Mouse (Mus musculus) liver, embryonic 11.5 days (tissue): ENCODE measurements around the gene Gngt1. TPM values are rescaled to one million over a fixed set of nuclear protein-coding genes. Genes with fewer than 3 reads are reported as not detected.

Experiments
- ATAC-seq: fragments of 200-750 bp; cut with Nextera tagmentation; replicated peaks from 2 replicates; pipeline ENCODE4 v1.8.0; 2017; ENCODE audit warnings: moderate number of reproducible peaks, mild to moderate bottlenecking, moderate TSS enrichment, moderate library complexity; ENCODE audit not compliant: low FRiP score
- DNase-seq: peaks from one replicate; pipeline ENCODE4 v3.0.0-alpha.2; 2017; ENCODE audit warnings: low spot score
- H3K27ac ChIP-seq: fragments of 300-500 bp; sonication (generic); 2 replicates; pipeline ENCODE4 v1.5.1; 2014; ENCODE audit warnings: mild to moderate bottlenecking, low read depth, low read length, control low read depth
- H3K27me3 ChIP-seq: fragments of 300-500 bp; sonication (generic); replicated peaks from 2 replicates; pipeline ENCODE4 v1.6.1; 2014; ENCODE audit warnings: low read length, mixed read lengths; ENCODE audit not compliant: control insufficient read depth, insufficient read depth
- H3K36me3 ChIP-seq: fragments of 300-500 bp; sonication (generic); 2 replicates; pipeline ENCODE4 v1.6.1; 2014; ENCODE audit warnings: mild to moderate bottlenecking, low read length, moderate library complexity, mixed read lengths; ENCODE audit not compliant: control insufficient read depth, insufficient read depth
- H3K4me1 ChIP-seq: fragments of 300-500 bp; sonication (generic); replicated peaks from 2 replicates; pipeline ENCODE4 v1.6.1; 2014; ENCODE audit warnings: low read length, mixed read lengths; ENCODE audit not compliant: control insufficient read depth, insufficient read depth
- H3K4me2 ChIP-seq: fragments of 300-500 bp; sonication (generic); 2 replicates; pipeline ENCODE4 v1.6.1; 2014; ENCODE audit warnings: mild to moderate bottlenecking, control low read depth, moderate library complexity
- H3K4me3 ChIP-seq: fragments of 300-500 bp; sonication (generic); 2 replicates; pipeline ENCODE4 v1.5.1; 2014; ENCODE audit warnings: low read depth, low read length, control low read depth
- H3K9ac ChIP-seq: fragments of 300-500 bp; sonication (generic); 2 replicates; pipeline ENCODE4 v1.6.1; 2014; ENCODE audit warnings: low read depth, low read length, control low read depth
- H3K9me3 ChIP-seq: fragments of 300-500 bp; sonication (generic); 2 replicates; pipeline ENCODE4 v1.6.1; 2016; ENCODE audit warnings: low read length, inconsistent platforms, mixed read lengths; ENCODE audit not compliant: control insufficient read depth
- WGBS: fragments of 180-500 bp; shearing (Covaris S2); extraction: QIAGEN DNeasy Blood & Tissue Kit; methylation state at CpG from one replicate; pipeline ENCODE4 v1.1.7; 2014; 5-methylcytosine and 5-hydroxymethylcytosine counted together
- polyA plus RNA-seq: library from polyadenylated mRNA; unstranded; fragments of >200 nt; fragmentation: Nextera tagmentation; extraction: Ambion mirVana; gene quantifications from 2 replicates; pipeline ENCODE4 v1.2.1, GENCODE M21; 2014

Gngt1 gene
- polyA plus RNA-seq, 1 experiment from 2014 or later, result not detected

DNA sequence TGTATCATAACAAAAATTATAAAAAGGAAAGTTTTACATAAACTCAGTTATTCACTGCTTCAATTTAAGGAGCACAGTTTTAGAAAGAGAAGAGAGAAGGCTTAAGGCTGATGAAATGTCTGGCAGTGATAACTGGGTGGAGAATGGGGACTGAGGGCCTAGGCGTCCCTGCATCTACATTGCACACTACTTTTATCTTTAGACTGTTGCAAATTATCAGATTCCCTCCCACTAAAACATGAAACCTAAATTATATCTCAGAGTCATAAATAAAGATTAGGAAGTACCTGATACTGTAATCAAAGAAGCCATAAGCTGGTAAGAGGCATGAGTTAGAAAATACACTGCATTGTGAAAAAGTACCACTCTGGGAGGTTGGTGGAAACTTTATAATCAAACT is 48.2 kb downstream of the Gngt1 start:
- no peaks in the 10 kb centered on the region for H3K36me3 ChIP-seq
- no peaks in the 10 kb centered on the region for H3K27me3 ChIP-seq
- H3K27ac ChIP-seq, result no peak overlapping the region
- H3K9me3 ChIP-seq, result no peaks in the 10 kb centered on the region
- WGBS, result 59% methylated on average over 1 of the region's 1 CpGs
- no peak for ATAC-seq
- H3K4me3 ChIP-seq, result no peak overlapping the region
- no peak overlapping the region for H3K9ac ChIP-seq
- H3K4me2 ChIP-seq, result no peak overlapping the region
- no peaks in the 10 kb centered on the region for H3K4me1 ChIP-seq
- no peak for DNase-seq

Other genes with a start within 250 kb of the Gngt1 start
- 0.09 and 0.25 TPM in 2 replicates for gene Calcr, start 229.1 kb upstream of the Gngt1 start, polyA plus RNA-seq
- gene Tfpi2, start 4.9 kb upstream of the Gngt1 start, polyA plus RNA-seq, result 12.4 and 12.6 TPM in 2 replicates
- 35.2 and 35.3 TPM in 2 replicates for gene Gng11, start 10.1 kb downstream of the Gngt1 start, polyA plus RNA-seq
- gene Bet1, start 93.2 kb downstream of the Gngt1 start, polyA plus RNA-seq, result 59.8 and 60.9 TPM in 2 replicates